Comparison of ENCODE assay signal across 8 mouse cellular contexts in the genomic region with DNA sequence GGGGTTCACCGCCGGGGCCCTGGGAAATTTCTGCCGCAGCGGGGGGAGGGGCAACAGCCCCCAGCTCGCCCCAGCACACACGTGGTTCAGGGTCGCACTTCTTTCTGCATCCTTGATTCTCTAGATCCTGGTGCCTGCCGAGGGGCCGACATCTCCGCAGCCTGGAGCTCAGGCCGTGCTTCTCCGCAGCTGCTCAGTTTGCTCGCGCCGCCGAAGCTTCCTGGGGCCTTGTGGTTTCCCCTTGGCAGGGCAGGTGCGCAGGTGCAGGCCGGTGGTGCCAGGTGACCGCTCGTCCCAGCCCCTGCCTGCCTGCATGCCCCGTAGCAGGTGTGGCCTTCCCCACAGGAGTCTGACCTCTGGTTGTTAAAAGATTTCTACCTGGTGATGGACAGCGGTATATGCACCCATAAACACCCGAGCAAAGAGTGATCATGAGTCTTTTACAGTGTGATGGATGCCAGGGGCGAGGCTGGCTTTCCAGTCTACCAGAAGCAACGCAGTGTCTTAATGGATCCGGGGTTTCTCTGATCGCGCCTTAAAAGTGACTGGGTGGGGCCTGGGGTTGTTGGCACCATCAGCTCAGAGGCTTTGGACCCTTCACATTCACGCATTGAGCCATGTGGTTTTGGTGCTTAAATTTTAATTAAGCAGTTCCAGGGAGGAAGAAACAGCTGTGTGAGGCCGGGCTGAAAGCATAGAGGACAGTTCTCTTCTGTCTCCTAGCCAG. TPM values are rescaled to one million over a fixed set of nuclear protein-coding genes. Genes with fewer than 3 reads are reported as not detected.
DNase-seq lines count a peak whose midpoint lies in the region; ATAC-seq lines count a peak whose summit lies in the region.

No protein-coding gene starts in this region.

- H3K9ac ChIP-seq in heart, embryonic 15.5 days = peak overlapping the region; percentile 31; the same call in 1 of the 2 replicates
- H3K9ac ChIP-seq in kidney, embryonic 15.5 days = peak overlapping the region; percentile 38; the same call in 1 of the 2 replicates
- no peak overlapping the region; the same call in 1 of the 2 replicates for H3K9ac ChIP-seq in liver, embryonic 13.5 days

- H3K9me3 ChIP-seq in heart, embryonic 15.5 days (replicated peaks) = no peaks in the 10 kb centered on the region
- H3K9me3 ChIP-seq in kidney, embryonic 15.5 days (replicated peaks) = no peaks in the 10 kb centered on the region
- no peaks in the 10 kb centered on the region for H3K9me3 ChIP-seq in liver, embryonic 13.5 days (replicated peaks)

- H3K27ac ChIP-seq in heart, embryonic 15.5 days = no peak overlapping the region
- no peak overlapping the region for H3K27ac ChIP-seq in kidney, embryonic 15.5 days
- H3K27ac ChIP-seq in liver, embryonic 13.5 days = no peak overlapping the region

- DNase-seq in heart, adult 8-10 months (ENCODE audit: low spot score) = no peak
- DNase-seq in cerebellum, adult 9-10 months = peak; percentile 74
- DNase-seq in liver, embryonic 13.5 days = no peak
- DNase-seq in retina, postnatal 1 day = peak; percentile 68
- DNase-seq in yolk sac, embryonic 10.5 days (ENCODE audit: low spot score) = peak; percentile 31

- H3K4me1 ChIP-seq in heart, embryonic 15.5 days (replicated peaks) = peaks cover 7% of the 10 kb centered on the region
- peaks cover 13% of the 10 kb centered on the region for H3K4me1 ChIP-seq in kidney, embryonic 15.5 days
- 0 out of 2 replicates have a peak, but pooled peaks cover 5% of the 10 kb centered on the region for H3K4me1 ChIP-seq in liver, embryonic 13.5 days (replicated peaks)

- no peaks in the 10 kb centered on the region for H3K36me3 ChIP-seq in heart, embryonic 15.5 days
- no peaks in the 10 kb centered on the region for H3K36me3 ChIP-seq in kidney, embryonic 15.5 days
- no peaks in the 10 kb centered on the region for H3K36me3 ChIP-seq in liver, embryonic 13.5 days

- H3K27me3 ChIP-seq in heart, embryonic 15.5 days = peaks cover 14% of the 10 kb centered on the region
- H3K27me3 ChIP-seq in kidney, embryonic 15.5 days = peaks cover 17% of the 10 kb centered on the region
- H3K27me3 ChIP-seq in liver, embryonic 13.5 days = peaks cover 29% of the 10 kb centered on the region

- ATAC-seq in heart, embryonic 15.5 days (replicated peaks; ENCODE audit: insufficient number of reproducible peaks, insufficient read depth, low FRiP score, low read depth) = no peak
- peak; percentile 46 for ATAC-seq in frontal cortex, adult (ENCODE audit: low TSS enrichment)
- peak; percentile 60 for ATAC-seq in kidney, embryonic 15.5 days (replicated peaks; ENCODE audit: low FRiP score)
- no peak for ATAC-seq in liver, embryonic 13.5 days (ENCODE audit: low read depth)

- peak overlapping the region; percentile 49 for H3K4me3 ChIP-seq in heart, embryonic 15.5 days
- peak overlapping the region; percentile 44 for H3K4me3 ChIP-seq in kidney, embryonic 15.5 days (replicated peaks)
- H3K4me3 ChIP-seq in liver, embryonic 13.5 days (replicated peaks) = peak overlapping the region; percentile 46

- peak overlapping the region; percentile 82 for H3K4me2 ChIP-seq in heart, embryonic 15.5 days
- H3K4me2 ChIP-seq in kidney, embryonic 15.5 days = peak overlapping the region; percentile 87
- peak overlapping the region; percentile 63 for H3K4me2 ChIP-seq in liver, embryonic 13.5 days

- WGBS in heart, embryonic 15.5 days = 8% methylated on average over 30 of the region's 30 CpGs
- 3% methylated on average over 30 of the region's 30 CpGs for WGBS in kidney, embryonic 15.5 days
- 9% methylated on average over 30 of the region's 30 CpGs for WGBS in liver, embryonic 13.5 days (ENCODE audit: insufficient replicate concordance)

RNA-seq across cellular contexts. Expression of a gene that starts 12.6 kb away (rescaled TPM):
- 0.43 and 1.9 TPM in 2 replicates for polyA plus RNA-seq in heart, embryonic 15.5 days (2015; fragmentation: Nextera tagmentation; extraction: Ambion mirVana)
- under 1 TPM; 0.32 to 0.87 (median 0.61) TPM for total RNA-seq in heart, adult 8-10 months (2022)
- 1.0 and 1.2 TPM in 2 replicates for polyA plus RNA-seq in kidney, embryonic 15.5 days (2015; fragmentation: Nextera tagmentation; extraction: Ambion mirVana)
- polyA plus RNA-seq in liver, embryonic 13.5 days (2015; fragmentation: Nextera tagmentation; extraction: Ambion mirVana) = 0.12 and 0.14 TPM in 2 replicates

Comparison
In these comparisons a context has a peak if more than half of its experiments do, and no peak if none do; other contexts are left out.
1. ATAC-seq: peak in frontal cortex, adult (single experiment) and kidney, embryonic 15.5 days (single experiment); none in heart, embryonic 15.5 days (single experiment) and liver, embryonic 13.5 days (single experiment).
2. DNase-seq: peak in cerebellum, adult 9-10 months (single experiment), retina, postnatal 1 day (single experiment) and yolk sac, embryonic 10.5 days (single experiment); none in heart, adult 8-10 months (single experiment) and liver, embryonic 13.5 days (single experiment).
3. Peak in every context shown above with its lines, with median percentiles within 50 percentile points of each other: H3K4me2 ChIP-seq and H3K4me3 ChIP-seq.